Mouse (Mus musculus) CD4-positive naive resting alpha-beta T cell, adult 76 days (primary cell): Measurements from ENCODE around the gene Grik1. TPM values are rescaled to one million over a fixed set of nuclear protein-coding genes. Genes with fewer than 3 reads are reported as not detected.

Source experiments
- total RNA-seq: library from RNA; stranded (reverse); gene quantifications from one replicate; pipeline ENCODE4 v1.2.4, GENCODE M21; 2023

The Grik1 gene
- not detected for total RNA-seq

GRCm38 (mm10) chr16:88290132-88290772 is at the start of gene Grik1:
TSS of gene Grik1 (minus strand) at chr16:88290265.

Other genes with a start within 250 kb of the Grik1 start
- gene Cldn17, start 216.7 kb upstream of the Grik1 start, total RNA-seq, result not detected